Mouse (Mus musculus) right cerebral cortex, postnatal 10 days (tissue): ENCODE data around the gene Lama2.

Source experiments
- DNase-seq, 2 experiments: peaks; one replicate each; pipeline ENCODE4 v3.0.0; 2021; ENCODE audit warnings: low spot score in 2 of 2

Lama2 gene

GRCm38 (mm10) chr10:27188630-27189365 lies 430.8 kb downstream of the Lama2 start:
- DNase-seq = no peak

GRCm38 (mm10) chr10:27184185-27184584 lies 435.4 kb downstream of the Lama2 start:
- DNase-seq = no peak

- DNase-seq = no peak
These were observed 445.3 kb downstream of the Lama2 start for GRCm38 (mm10) chr10:27174271-27174670.

GRCm38 (mm10) chr10:27164738-27165137 lies 454.8 kb downstream of the Lama2 start:
- DNase-seq = no peak

GRCm38 (mm10) chr10:27162364-27162763 lies 457.2 kb downstream of the Lama2 start:
- no peak for DNase-seq

- DNase-seq = no peak
These were observed 469.3 kb downstream of the Lama2 start for GRCm38 (mm10) chr10:27150220-27150619.

- DNase-seq = no peak
These were observed 479.1 kb downstream of the Lama2 start for GRCm38 (mm10) chr10:27140422-27140821.

GRCm38 (mm10) chr10:27135768-27136167 lies 483.8 kb downstream of the Lama2 start:
- DNase-seq = no peak

- peak; percentile 81 to 86 for DNase-seq
These were observed 486.4 kb downstream of the Lama2 start for GRCm38 (mm10) chr10:27133135-27133534.

GRCm38 (mm10) chr10:27127454-27127853 lies 492.1 kb downstream of the Lama2 start:
- peak; percentile 37 to 72 for DNase-seq

GRCm38 (mm10) chr10:27123763-27124162 lies 495.8 kb downstream of the Lama2 start:
- DNase-seq = peak; percentile 30 to 44

GRCm38 (mm10) chr10:27117815-27118214 lies 501.7 kb downstream of the Lama2 start:
- DNase-seq = no peak

GRCm38 (mm10) chr10:27116938-27117647 lies 502.5 kb downstream of the Lama2 start:
- DNase-seq = no peak

- no peak for DNase-seq
These were observed 505.4 kb downstream of the Lama2 start for GRCm38 (mm10) chr10:27114131-27114530.

GRCm38 (mm10) chr10:27103811-27104210 lies 515.7 kb downstream of the Lama2 start:
- peak; percentile 29 to 38 for DNase-seq

GRCm38 (mm10) chr10:27101800-27102353 lies 517.7 kb downstream of the Lama2 start:
- DNase-seq = no peak

GRCm38 (mm10) chr10:27077113-27077512 lies 542.4 kb downstream of the Lama2 start:
- no peak for DNase-seq

- no peak for DNase-seq
These were observed 550.6 kb downstream of the Lama2 start for GRCm38 (mm10) chr10:27068794-27069435.

GRCm38 (mm10) chr10:27063671-27064070 lies 555.9 kb downstream of the Lama2 start:
- DNase-seq = no peak

- DNase-seq = no peak
These were observed 565.1 kb downstream of the Lama2 start for GRCm38 (mm10) chr10:27054488-27054887.

- DNase-seq = no peak
These were observed 572.4 kb downstream of the Lama2 start for GRCm38 (mm10) chr10:27047196-27047595.

- DNase-seq = no peak
These were observed 577.7 kb downstream of the Lama2 start for GRCm38 (mm10) chr10:27041812-27042211.
